Mouse (Mus musculus): ENCODE measurements around the gene Fgb.

GRCm38 (mm10) chr3:83055281-83056038, 5.8 kb upstream of the Fgb start, which contains the start of gene Plrg1:
- TF ChIP-seq POLR2A (IDR thresholded peaks at IDR 0.05; ENCODE audit: borderline replicate concordance, low read depth, low read length) (0 out of 2 replicates have a peak, but pooled peaks have one; percentile 73), CTCF (IDR thresholded peaks at IDR 0.05; ENCODE audit: low read depth, low read length) (no peak)
